8 mouse cellular contexts compared by ENCODE assay signal in genomic region chr19:5038709-5039156, GRCm38 (mm10). TPM values are rescaled to one million over a fixed set of nuclear protein-coding genes. Genes with fewer than 3 reads are reported as not detected.
DNase-seq lines count a peak whose midpoint lies in the region; ATAC-seq lines count a peak whose summit lies in the region.

TSS of gene B4gat1 (plus strand) at chr19:5038826.
TSS of gene AC124502.3 (plus strand) at chr19:5038891.

- peak within 1 kb of the TSS; percentile 99 for H3K4me2 ChIP-seq in hindbrain, embryonic 12.5 days (replicated peaks)

- H3K4me1 ChIP-seq in hindbrain, embryonic 12.5 days, result peaks cover 35% of the 10 kb centered on the region

- H3K9me3 ChIP-seq in hindbrain, embryonic 12.5 days (replicated peaks), result no peaks in the 10 kb centered on the region

- H3K36me3 ChIP-seq in hindbrain, embryonic 12.5 days, result 0 out of 2 replicates have a peak, but pooled peaks cover 3% of the 10 kb centered on the region

- H3K27me3 ChIP-seq in hindbrain, embryonic 12.5 days, result no peaks in the 10 kb centered on the region

- peak; percentile 89 for ATAC-seq in hindbrain, embryonic 12.5 days (ENCODE audit: low FRiP score)

- H3K9ac ChIP-seq in hindbrain, embryonic 12.5 days, result peak within 1 kb of the TSS; percentile 91

- peak within 1 kb of the TSS; percentile 85 for H3K27ac ChIP-seq in hindbrain, embryonic 12.5 days

- 1% methylated on average over 39 of the region's 44 CpGs for WGBS in hindbrain, embryonic 12.5 days

- H3K4me3 ChIP-seq in hindbrain, embryonic 12.5 days, result peak within 1 kb of the TSS; percentile 78

- DNase-seq in NIH3T3 (ENCODE audit: low read depth), result peak; percentile 98
- peak; percentile 92 for DNase-seq in cerebellum, adult 9-10 months
- peak; percentile 77 to 90 for DNase-seq in frontal cortex, adult 2 months (ENCODE audit: extremely low spot score in 1 of 2, low spot score in 1 of 2)
- DNase-seq in left cerebral cortex, adult 11 months (ENCODE audit: low spot score), result peak; percentile 81
- DNase-seq in lung, postnatal 36 days, result peak; percentile 92
- DNase-seq in retina, postnatal 7 days (ENCODE audit: low read depth, low spot score), result peak; percentile 82
- DNase-seq in urinary bladder, adult 18-20 months (ENCODE audit: low spot score in 2 of 2), result peak; percentile 80 to 85

RNA-seq across cellular contexts. Expression of gene B4gat1, which starts in this region (rescaled TPM):
- 96.1 and 97.4 TPM in 2 replicates for polyA plus RNA-seq in frontal cortex, adult 2 months (2012; rRNA removed)
- 43.8 and 48.7 TPM in 2 replicates for polyA plus RNA-seq in hindbrain, embryonic 12.5 days (2016; fragmentation: Nextera tagmentation; extraction: Ambion mirVana)

RNA-seq across cellular contexts. Expression of gene AC124502.3, which starts in this region (rescaled TPM):
- polyA plus RNA-seq in frontal cortex, adult 2 months (2012; rRNA removed), result 4.4 and 5.4 TPM in 2 replicates
- 2.5 and 4.0 TPM in 2 replicates for polyA plus RNA-seq in hindbrain, embryonic 12.5 days (2016; fragmentation: Nextera tagmentation; extraction: Ambion mirVana)

Comparison
In these comparisons a context has a peak if more than half of its experiments do, and no peak if none do; other contexts are left out.
1. Peak in every context shown above with its lines: DNase-seq, ATAC-seq, H3K4me3 ChIP-seq and H3K27ac ChIP-seq.